Mouse (Mus musculus): ENCODE data around the gene Arf1.
A peak's percentile ranks its signal among the peaks of the same experiment; 100 is the strongest.
"Not testable (repeated sequence)": the region's sequence is repeated elsewhere in the genome, so short reads cannot be mapped to it uniquely, and the experiment has no call there.

Arf1 gene

DNA sequence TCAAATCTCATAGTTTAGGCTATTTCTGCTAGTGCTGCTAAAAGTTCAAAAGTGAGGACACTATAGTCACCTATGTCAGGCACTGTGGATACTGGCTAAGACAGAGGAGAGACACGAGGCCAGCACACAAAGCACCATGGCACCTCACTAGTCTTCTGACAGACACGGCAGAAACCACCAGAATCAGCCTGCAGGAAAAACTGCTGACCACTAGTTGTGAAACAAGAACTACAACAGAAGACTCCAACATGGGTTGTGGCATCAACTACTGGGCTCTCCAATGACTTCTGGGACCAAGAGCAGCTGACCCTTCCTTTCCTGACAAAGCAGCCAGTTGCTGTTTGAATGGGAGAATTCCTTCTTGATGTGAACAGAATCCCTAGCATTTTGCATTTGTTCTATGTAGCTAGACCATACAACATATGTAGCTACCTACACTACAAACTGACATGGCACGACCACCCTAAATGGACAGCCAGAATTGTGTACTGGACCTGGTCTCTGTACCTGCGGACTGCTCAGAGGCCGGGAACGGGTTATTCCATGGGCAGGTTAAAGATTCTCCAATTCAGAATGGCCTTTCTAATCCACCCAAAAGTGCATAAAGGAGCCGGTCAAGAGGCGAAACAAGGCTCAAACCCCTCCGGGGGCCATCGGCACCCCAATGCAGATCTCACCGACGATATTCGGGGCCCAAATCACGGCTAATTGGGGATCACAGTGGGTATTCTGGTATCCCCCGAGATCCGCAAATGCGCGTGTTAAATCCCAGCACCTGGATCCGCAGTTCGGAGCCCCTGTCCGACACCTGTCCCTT lies 1.1 kb downstream of the Arf1 start:
- DNase-seq (ENCODE audit: low spot score in 2 of 2), result no peak

DNA sequence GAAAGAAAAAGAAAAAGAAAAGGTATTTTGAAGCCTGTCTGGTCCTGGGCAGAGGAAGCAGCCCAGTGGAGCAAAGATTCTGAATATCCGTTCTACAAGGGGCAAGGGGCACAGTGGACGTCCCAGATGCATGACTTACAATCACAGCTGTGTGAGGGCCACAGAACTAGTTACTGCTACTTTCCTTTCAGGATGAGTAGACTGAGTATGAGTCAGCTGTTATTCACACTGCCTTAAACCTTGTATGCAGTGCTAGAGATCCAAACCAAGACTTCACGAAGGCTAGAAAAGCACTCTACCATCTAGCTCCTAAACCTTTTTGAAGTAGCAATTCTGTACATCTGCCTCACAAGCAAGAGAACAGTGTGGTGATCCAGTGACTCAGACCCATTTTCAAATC lies 1.8 kb downstream of the Arf1 start:
- peak in 1 of 2 experiments; percentile 26 for DNase-seq (ENCODE audit: low spot score in 2 of 2)

DNA sequence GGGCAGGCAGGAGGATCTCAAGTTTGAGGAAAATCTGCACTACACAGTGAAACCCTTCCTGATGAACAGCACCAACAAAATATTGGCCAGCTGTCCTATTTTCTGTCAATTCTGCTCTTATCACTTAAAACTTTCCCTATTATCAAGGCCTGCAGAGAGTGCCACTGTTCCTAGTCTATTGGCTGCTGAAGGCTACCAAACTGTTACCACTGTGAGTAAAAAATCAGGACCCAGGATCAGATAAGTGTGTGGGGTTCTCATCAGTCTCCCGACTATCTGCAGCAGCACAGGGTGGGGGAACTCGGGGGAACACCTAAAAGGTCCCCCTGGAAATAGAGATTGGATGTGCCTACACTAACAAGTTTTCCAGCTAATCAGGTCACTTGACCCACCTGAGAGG lies 2.9 kb downstream of the Arf1 start:
- no peak for DNase-seq (ENCODE audit: low spot score in 2 of 2)

DNA sequence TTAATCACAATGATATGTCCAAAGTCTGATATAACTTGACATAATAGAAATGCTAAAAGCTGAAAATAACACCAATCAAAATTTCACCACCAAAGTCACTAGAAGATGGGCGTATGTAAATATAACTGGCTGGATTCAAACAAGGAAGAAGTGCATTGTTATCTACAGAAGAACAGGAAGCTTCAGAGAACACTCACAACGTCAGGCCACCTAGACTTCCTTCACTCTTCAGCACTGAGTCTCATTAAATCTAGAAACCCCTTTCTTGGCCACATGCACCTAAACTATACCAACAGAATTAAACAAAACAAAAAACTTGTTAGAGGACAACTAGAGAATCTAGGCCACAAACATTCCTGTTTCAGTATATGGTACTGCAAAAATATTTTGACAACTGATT lies 3.6 kb downstream of the Arf1 start:
- no peak for DNase-seq (ENCODE audit: low spot score in 2 of 2)

DNA sequence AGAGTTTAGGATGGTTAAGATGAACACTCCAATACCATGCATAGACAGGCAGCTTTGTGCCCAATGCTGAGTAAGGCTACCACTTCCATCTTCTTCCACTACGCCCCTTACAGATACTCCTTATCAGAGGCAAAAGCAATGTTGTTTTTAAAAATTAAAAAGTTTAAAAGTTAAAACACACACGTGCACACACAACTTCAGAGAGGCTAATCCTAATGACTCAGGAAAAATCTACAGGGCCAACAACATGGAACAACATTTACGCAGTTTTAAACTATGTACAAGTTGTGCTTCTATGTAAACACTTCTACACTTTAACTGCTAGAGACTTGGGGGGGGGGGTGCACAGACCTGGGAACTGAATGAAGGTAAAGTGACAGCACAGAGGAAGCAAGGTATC lies 4.0 kb downstream of the Arf1 start:
- no peak for DNase-seq (ENCODE audit: low spot score in 2 of 2)

DNA sequence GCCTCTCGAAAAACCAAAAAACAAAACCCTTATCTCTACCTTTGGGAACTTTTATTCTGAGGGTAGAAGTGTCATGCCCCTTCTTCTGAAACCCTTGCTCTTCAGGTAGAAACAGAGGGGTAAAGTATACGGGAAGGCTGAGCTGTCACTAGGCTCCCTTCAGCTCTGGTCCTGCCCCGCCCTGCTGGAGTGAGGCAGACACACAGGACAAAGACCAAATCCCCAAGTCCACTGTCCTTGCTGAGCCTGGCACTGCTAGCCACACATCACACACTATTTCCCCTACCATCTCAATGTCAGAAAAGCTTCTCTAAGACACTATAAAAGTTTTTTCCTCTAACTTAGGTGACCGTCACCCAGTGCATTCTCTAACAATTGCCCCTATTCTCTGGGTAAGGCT lies 5.8 kb downstream of the Arf1 start:
- DNase-seq (ENCODE audit: low spot score in 2 of 2), result no peak

DNA sequence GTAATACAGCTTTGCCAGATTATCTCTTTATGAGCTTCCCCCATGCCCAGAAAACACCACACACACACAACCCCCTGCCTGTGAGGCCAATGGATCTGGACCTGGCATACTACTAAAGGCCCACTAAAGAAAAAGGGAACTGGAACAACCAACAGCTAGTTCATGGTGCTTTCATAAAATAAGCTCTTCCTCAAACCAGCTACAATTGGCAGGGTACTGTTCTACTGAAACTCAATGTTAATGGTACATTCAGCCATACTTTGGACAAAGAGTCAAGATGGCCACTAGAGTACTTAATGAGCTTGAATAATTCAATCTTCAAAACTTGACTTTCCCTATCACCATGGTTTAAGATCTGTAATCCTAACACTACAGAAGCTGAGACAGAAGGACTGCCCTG lies 6.5 kb downstream of the Arf1 start:
- DNase-seq (ENCODE audit: low spot score in 2 of 2), result no peak

DNA sequence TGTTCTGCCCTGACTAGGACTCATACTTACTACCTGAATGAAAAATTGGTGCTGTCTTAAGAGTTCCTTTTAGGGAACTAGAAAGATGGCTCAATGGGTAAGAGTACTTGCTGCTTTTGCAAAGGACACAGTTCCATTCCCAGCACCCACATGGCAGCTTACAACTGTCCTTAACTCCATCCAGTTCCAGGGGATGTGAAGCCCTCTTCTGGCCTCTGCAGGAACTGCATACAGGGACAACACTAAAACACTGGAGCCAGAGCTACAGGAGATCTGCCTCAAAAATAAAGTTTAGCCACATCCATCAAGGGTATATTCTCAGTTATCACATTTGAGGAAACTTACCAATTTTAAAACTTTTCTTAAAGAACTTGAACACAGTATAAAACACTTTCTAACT lies 9.0 kb downstream of the Arf1 start:
- DNase-seq (ENCODE audit: low spot score in 2 of 2), result no peak

DNA sequence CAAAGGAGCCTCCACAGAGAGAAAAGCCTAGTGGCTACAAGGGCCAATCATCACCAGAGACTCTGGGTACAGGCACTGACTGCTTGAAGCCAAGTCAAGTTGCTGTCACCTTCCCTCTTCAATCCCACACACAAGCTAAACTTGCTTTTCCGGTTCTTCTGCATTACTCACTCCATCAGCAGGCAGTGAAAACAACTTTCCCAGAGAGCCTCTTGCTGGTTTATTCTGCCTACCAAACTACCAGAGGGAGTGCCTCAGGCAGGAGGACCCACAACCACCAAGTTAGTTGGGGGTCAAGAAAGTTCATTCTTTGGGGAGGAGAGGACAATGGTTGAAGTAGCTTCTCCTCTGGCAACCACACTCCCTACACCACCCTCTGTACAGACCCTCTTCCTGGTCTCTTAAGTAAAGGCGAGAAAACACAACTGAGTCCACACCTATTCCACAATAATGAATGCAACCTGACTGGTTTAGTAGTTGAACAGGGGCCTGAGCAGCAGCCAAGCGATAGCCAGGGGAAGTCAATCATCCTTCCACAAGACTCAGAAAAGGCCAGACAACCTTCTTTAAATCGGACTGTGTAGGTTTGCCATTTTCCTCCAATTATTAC lies 9.6 kb downstream of the Arf1 start:
- DNase-seq (ENCODE audit: low spot score in 2 of 2), result peak; percentile 37 to 62

DNA sequence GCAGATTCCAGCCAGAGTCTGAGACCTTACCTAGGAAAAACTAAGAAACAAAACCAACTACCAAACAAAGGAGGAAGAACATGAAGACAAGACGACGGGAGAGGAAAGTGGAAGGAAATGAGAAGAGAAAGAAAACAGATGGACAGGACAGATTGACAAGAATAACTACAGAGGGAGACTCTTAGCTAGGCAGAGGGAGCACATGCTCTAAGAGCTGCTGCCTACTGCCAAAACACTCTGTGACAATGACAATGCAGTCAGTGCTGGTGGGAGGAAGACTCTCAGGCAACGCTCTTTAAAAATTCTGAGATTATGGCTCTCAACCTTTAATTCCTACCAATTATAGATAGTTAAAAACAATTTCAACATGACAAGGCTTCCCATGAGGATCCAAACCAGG lies 11.1 kb downstream of the Arf1 start:
- no peak for DNase-seq (ENCODE audit: low spot score in 2 of 2)

DNA sequence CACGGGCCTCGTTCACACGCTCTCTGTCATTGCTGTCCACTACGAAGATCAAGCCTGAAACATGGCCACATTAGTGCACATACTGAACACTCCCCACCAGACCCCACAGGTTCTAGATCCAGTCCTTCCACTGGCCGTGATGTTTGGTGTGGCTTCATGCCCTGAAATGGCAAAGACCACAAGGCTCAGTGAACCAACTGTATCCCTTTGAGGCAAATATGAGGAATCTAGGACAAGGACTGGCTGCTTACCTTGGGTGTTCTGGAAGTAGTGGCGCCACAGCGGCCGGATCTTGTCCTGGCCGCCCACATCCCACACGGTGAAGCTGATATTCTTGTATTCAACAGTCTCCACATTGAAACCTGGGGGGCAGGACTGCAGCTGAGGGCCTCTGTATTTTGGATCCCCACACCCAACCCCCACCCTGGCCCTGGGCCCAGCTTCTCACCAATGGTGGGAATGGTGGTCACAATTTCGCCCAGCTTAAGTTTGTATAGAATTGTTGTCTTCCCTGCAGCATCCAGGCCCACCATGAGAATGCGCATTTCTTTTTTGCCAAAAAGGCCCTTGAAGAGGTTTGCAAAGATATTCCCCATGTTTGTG lies 15.1 kb downstream of the Arf1 start:
- no peak for DNase-seq (ENCODE audit: low spot score in 2 of 2)

DNA sequence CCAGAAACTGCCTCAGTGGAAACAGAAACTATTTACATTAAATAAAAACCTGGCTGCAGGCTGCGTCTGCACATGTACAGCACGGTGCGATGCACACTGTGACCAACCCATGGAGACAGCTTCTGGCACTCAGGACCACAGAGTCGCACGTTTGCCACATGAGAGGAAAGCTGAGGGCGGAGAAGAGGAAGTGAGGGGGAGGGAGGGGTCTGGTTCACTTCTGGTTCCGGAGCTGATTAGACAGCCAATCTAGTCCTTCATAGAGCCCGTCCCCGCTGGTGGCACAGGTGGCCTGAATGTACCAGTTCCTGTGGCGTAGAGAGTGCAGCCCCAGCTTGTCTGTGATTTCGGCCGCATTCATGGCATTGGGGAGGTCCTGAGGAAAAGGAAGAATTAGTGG lies 15.8 kb downstream of the Arf1 start:
- DNase-seq (ENCODE audit: low spot score in 2 of 2), result not testable (repeated sequence)

DNA sequence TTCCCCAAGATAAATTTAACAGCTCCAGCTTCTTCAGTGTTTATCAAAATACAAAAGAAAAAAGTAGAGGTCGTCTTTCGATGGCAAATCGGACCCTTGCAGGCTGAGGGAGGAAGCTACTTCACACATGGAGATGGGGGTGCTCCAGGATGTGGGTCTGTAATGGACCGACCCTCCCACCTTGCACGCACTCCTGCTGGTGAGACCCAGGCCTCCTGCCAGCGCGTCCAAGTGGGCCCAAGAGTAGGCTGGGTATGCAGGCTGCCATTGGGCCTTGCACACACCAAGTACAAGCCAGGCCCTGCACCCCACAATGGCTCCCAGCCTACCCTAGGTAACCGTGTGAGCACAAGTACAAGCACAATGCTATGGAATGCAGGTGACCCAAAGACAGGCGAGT lies 16.5 kb downstream of the Arf1 start:
- not testable (repeated sequence) for DNase-seq (ENCODE audit: low spot score in 2 of 2)

DNA sequence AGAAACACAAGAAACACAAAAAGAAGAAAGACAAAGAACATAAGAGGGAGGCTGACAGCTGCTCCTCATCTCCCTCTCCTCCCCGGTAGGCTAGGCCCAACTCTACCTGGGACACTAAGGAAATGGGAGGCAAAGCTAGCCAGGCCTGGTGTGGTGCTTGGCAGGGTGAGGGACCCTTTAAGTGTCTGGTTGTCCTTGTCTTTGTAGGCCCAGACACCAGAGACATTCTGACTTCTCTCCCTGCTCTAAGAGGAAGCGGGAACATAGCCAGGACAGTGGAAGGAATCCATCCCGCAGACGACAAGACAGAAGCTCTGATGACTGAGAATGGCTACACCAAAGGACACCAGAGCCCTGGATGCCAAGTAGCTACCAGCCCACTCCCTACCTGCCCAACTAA lies 18.1 kb downstream of the Arf1 start:
- DNase-seq (ENCODE audit: low spot score in 2 of 2), result no peak

DNA sequence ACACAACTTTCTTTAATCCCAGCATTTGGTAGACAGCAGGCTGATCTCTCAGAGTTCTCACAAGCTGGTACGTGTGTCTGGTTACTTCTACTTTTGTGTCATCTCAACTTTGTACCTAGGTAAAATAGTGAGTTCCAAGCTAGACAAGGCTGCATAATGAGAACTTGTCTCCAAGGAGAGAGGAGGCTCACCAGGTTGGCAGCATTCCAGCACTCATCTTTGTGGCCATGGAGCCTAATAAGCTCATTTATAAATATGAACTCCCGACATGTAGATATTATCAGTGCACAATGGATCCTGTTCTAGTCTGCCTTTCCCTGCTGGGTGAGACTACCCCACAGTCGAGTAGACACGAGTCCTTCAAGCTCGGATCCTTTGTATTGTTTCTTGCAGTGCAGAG lies 18.5 kb downstream of the Arf1 start:
- DNase-seq (ENCODE audit: low spot score in 2 of 2), result no peak

DNA sequence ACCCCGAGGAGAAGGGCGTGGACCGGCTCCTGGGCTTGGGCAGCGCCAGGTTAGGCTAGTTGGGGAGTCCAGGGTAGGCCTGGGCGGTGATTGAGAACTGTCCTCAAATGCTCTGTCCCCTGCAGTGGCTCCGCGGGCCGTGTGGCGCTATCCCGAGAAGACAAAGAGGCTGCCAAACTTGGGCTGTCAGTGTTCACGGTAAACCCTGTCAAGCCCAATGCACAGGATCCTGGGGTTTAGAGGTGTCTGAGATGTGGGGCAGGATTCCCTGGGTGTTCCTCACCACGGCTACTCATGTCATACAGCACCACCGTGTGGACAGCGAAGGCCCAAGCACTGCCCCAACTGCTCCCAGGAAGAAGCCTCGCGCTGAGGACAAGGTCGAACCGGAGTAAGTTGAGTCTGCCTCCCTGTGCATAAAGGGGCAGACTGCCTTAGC lies 19.0 kb downstream of the Arf1 start:
- peak; percentile 56 to 65 for DNase-seq (ENCODE audit: low spot score in 2 of 2)

DNA sequence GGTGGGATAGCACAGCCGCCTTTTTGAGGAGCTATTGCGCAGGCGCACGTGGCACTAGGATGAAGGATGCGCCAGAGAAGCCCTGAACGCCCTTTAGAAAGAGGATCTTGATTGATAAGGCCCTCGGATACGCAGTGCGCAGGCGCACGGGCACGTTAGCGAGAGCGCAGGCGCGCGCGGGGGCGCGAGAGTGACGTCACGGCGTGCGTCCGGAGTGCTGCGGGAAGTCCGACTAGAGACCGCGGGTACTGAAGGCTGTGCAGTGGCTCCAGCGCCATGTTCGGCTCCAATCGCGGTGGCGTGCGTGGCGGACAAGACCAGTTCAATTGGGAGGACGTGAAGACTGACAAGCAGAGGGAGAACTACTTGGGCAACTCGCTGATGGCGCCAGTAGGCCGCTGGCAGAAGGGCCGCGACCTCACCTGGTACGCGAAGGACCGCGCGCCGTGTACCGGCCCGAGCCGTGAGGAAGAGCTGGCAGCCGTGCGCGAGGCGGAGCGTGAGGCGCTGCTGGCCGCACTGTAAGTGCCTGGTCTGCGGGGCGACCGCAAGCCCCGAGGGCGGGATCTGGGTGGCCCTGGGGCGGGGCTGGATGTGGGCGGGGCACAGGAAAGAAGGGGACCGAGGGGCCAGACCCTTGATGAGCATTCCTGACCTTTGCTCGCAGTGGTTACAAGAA lies 19.8 kb downstream of the Arf1 start, which contains the start of gene 2310033P09Rik:
Gene 2310033P09Rik, plus strand, starts transcription at position 169 of the 679 bp plus-strand sequence.
- peak; percentile 85 to 91 for DNase-seq (ENCODE audit: low spot score in 2 of 2)

DNA sequence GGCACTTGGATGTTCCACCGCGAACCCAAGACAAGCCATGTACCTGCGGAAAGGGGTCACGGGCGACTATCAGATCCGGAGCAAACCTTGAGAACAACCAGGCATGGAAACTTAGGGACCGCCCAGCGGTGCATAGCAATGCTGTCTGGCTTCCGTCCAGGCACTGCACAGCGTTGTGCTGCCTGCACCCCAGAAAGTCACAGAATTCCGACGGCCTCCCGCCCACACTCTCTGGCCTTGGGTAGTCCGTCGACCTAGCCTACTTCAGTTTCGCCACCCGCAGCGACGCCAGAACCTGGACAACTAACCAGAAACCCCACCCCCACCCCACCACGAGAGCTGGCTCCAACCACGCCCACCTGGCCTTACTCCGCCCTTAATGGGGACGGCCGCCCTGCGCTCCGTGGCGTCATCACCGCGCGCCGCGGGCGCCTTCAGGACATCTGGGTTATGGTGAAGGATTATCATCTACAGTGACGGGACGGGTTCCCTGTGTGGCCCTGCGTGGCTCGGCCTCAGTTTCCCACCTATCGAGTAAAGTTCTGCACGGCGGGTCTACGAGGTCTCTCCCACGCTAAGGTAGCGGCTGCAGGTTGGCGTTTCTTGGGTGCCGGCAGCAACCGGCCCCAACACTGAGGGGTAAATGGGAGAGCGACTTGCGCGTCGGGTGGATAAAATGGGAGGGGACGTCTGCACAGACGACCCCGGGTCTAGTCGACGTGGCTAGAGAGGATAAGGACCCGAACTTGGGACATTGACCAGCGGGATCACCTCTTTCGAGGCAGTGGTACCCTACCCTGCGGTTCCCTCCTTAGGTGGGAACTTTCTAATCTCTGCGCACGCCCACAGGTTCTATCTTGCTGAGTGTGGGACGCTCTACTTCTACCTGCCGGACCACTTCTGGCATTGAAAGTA lies 25.7 kb downstream of the Arf1 start, which contains the start of gene Mrpl55:
Gene Mrpl55, plus strand, starts transcription at position 406 of the 915 bp plus-strand sequence.
- DNase-seq (ENCODE audit: low spot score in 2 of 2), result peak; percentile 89 to 93

DNA sequence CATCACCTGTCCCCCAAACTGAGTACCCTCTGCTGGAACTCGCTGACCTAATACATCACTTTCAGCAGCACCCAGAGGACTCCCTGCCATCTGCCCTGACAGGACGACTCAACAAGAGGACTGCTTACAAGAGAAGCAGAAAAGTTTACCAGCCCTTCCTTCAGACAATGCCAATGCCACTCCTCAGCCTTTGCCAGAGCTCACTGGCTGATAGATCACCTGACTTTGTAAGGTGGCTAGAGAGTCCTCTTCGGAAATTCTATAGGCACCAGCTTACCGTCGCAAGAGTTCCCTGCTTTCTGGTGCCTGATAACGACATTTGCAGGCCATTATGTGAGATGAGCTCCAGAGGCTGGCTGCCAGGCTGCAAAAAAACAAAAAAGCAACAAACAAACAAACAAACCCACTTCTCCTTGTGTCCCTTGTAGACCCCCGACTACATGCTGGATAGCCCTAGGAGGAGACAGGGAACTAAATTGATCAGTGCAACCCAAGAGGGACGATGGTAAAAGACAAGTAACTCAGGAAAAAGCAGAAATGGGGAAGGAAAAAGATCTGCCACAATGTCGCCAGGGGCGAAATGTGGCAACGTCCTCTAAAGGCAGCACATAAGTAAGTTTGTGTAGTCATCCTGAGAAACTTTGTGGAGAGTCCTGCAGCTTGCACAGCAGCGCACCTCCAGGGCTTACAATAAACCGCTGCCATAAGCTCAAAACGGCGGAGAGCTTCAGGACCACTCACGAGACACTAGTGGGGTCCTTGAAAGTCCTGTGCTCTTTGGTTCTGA lies 26.7 kb downstream of the Arf1 start:
- DNase-seq (ENCODE audit: low spot score in 2 of 2), result no peak

DNA sequence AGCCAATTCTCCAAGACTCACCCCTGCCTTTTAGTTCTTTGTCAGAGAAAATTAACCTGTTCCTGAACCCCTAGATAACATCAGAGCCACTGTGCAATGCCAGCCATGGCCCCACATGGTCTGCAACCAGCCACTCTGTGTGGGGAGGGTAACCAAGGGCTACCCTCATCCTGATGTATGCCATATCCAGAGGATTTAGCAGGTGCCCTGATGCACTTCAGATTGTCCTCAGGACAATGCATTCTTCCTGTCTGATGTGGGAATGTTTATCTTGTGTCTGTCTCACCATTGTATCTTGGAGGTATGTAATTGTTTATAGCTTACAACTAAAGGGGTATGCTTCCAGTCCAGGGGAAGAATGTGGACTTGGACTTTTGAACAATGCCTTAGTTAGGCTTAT lies 31.8 kb downstream of the Arf1 start:
- no peak for DNase-seq (ENCODE audit: low spot score in 2 of 2)

DNA sequence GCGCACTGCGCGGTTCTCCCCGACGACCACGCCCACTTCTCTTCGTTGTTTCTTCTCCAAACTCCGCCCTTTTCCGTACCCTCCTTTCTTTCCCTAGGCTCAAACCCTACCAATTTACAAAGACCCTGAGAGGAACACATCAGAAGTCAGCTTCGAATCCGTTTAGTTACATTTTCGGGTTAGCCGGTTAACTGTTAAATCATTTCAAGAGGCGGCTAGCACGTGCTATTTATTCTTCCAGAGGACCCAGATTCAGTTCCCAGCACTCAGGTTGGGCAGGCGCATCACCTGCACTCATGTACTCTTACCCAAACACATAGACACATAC lies 36.0 kb downstream of the Arf1 start, which contains the start of gene Guk1:
Gene Guk1, minus strand, starts transcription at position 154 of the 328 bp plus-strand sequence.
- DNase-seq (ENCODE audit: low spot score in 2 of 2), result no peak
